Mouse (Mus musculus) liver, embryonic 15.5 days (tissue): Measurements from ENCODE around the gene Brat1. TPM values are rescaled to one million over a fixed set of nuclear protein-coding genes. Genes with fewer than 3 reads are reported as not detected.
"Not testable (repeated sequence)": the region's sequence is repeated elsewhere in the genome, so short reads cannot be mapped to it uniquely, and the experiment has no call there.

Source experiments
- ATAC-seq: fragments of 200-750 bp; cut with Nextera tagmentation; 2 replicates; pipeline ENCODE4 v1.8.0; 2017; ENCODE audit warnings: moderate number of reproducible peaks, mild to moderate bottlenecking, moderate library complexity; ENCODE audit not compliant: insufficient read depth
- H3K27ac ChIP-seq: fragments of 300-500 bp; sonication (generic); replicated peaks from 2 replicates; pipeline ENCODE4 v1.5.1; 2015; ENCODE audit warnings: mild to moderate bottlenecking, inconsistent platforms
- H3K27me3 ChIP-seq: fragments of 300-500 bp; sonication (generic); 2 replicates; pipeline ENCODE4 v1.6.1; 2015; ENCODE audit warnings: mild to moderate bottlenecking, inconsistent platforms
- H3K36me3 ChIP-seq: fragments of 300-500 bp; sonication (generic); replicated peaks from 2 replicates; pipeline ENCODE4 v1.6.1; 2015; ENCODE audit warnings: moderate library complexity, mild to moderate bottlenecking, inconsistent platforms
- H3K4me1 ChIP-seq: fragments of 300-500 bp; sonication (generic); replicated peaks from 2 replicates; pipeline ENCODE4 v1.6.1; 2015; ENCODE audit warnings: inconsistent platforms
- H3K4me2 ChIP-seq: fragments of 300-500 bp; sonication (generic); 2 replicates; pipeline ENCODE4 v1.6.1; 2015; ENCODE audit warnings: moderate library complexity, mild to moderate bottlenecking, inconsistent platforms
- H3K4me3 ChIP-seq: fragments of 300-500 bp; sonication (generic); replicated peaks from 2 replicates; pipeline ENCODE4 v1.5.1; 2015; ENCODE audit warnings: mild to moderate bottlenecking, inconsistent platforms
- H3K9ac ChIP-seq: fragments of 300-500 bp; sonication (generic); 2 replicates; pipeline ENCODE4 v1.6.1; 2015; ENCODE audit warnings: moderate library complexity, mild to moderate bottlenecking, inconsistent platforms
- H3K9me3 ChIP-seq: fragments of 300-500 bp; sonication (generic); replicated peaks from 2 replicates; pipeline ENCODE4 v1.6.1; 2016; ENCODE audit warnings: inconsistent platforms
- WGBS: fragments of 180-500 bp; shearing (Covaris S2); methylation state at CpG from one replicate; pipeline ENCODE4 v1.1.7; 2015; ENCODE audit warnings: mixed read lengths; ENCODE audit not compliant: insufficient replicate concordance; 5-methylcytosine and 5-hydroxymethylcytosine counted together
- polyA plus RNA-seq: library from polyadenylated mRNA; unstranded; fragments of >200 nt; fragmentation: Nextera tagmentation; extraction: Ambion mirVana; gene quantifications from 2 replicates; pipeline ENCODE4 v1.2.1, GENCODE M21; 2015

Brat1 gene
- 7.2 and 7.5 TPM in 2 replicates for polyA plus RNA-seq

DNA sequence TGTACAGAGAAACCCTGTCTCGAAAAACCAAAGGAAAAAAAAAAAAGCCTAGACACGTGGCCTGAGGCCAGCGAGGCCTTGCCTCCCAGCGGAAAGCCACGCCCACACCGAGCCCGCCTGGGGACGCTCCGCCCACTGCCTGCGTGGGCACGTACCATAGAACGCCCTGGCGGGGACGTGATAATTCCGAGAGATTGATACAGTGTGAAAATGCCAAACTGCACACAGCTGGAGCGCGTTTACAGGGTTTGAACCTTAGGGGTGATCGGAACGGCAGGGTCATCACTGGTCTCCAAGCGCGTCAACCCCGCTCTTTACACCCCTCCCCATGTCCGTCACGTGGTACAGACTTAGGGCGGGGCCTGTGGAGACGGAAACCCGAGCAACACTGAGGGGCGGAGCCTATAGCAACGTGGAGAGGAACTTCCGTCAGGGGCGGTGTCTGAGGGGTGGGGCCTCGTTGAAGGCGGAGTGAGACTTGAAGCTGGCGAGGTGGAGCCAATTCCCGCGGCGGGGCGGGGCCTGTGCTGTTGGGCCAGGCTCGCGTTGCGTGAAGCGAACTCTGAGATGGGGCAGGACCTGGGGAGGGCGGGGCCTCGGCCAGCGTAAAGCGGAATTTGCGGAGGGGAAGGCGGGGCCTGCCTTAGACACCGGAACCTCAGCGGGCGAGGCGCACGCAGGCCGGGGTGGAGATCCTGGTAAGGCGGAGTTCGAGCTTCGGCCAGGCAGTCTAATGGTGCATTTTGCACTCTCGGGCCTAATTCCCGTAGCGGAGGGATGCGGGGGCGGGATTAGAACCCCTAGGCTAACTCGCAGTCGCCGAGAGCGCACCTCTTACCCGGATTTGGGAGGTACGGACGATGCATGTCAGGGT, at the start of gene Brat1:
TSS of gene Brat1 (plus strand) at position 634 of the 874 bp plus-strand sequence.
- Histone ChIP-seq H3K36me3 (no peaks in the 10 kb centered on the region; the same call in 1 of the 2 replicates), H3K27me3 (no peaks in the 10 kb centered on the region), H3K4me1 (peaks cover 64% of the 10 kb centered on the region), H3K9me3 (no peaks in the 10 kb centered on the region), H3K9ac (peak within 1 kb of the TSS; percentile 64), H3K4me2 (peak within 1 kb of the TSS; percentile 92), H3K27ac (peak within 1 kb of the TSS; percentile 86), H3K4me3 (peak within 1 kb of the TSS; percentile 65)
- WGBS, result under 1% methylated on average over 69 of the region's 69 CpGs
- peak; percentile 90 for ATAC-seq

DNA sequence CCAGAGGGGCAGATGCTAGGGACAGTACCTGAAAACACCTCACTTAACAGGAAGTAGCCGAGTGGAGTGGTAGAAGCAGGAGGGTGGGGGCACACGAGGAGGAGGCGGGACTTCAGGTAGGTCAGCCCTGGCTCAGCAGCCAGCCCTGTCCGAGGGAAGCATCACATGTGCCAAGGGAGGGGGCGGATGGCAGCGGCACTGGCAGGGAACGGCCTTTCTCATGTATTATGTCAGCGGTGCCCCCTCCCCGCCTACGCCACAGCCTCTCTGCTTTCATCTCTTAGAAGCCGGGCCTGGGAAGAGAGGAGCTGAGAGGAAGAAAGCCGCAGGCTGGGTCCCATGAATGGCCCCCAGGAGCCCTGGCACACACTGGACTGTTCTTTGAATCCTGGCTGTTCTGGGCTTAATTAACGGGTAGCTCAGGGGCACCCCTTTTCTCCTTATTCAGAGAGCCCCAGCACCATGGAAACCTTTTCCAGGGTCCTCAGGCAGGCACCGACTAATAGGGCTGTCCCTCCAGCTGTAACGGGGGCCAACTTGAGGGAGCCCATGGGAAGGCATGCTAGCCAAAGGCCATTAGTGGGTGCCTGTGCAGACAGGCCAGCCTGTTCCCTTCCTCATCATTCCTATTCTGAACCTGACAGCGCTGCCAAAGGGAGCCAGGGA, 45.1 kb upstream of the Brat1 start:
- H3K9ac ChIP-seq, result no peak overlapping the region
- H3K9me3 ChIP-seq, result no peaks in the 10 kb centered on the region
- no peaks in the 10 kb centered on the region for H3K36me3 ChIP-seq
- H3K27me3 ChIP-seq, result 0 out of 2 replicates have a peak, but pooled peaks cover 5% of the 10 kb centered on the region
- H3K27ac ChIP-seq, result no peak overlapping the region
- no peak for ATAC-seq
- peaks cover 15% of the 10 kb centered on the region; the same call in 1 of the 2 replicates for H3K4me1 ChIP-seq
- H3K4me2 ChIP-seq, result no peak overlapping the region
- H3K4me3 ChIP-seq, result no peak overlapping the region
- WGBS, result 49% methylated on average over 16 of the region's 16 CpGs

DNA sequence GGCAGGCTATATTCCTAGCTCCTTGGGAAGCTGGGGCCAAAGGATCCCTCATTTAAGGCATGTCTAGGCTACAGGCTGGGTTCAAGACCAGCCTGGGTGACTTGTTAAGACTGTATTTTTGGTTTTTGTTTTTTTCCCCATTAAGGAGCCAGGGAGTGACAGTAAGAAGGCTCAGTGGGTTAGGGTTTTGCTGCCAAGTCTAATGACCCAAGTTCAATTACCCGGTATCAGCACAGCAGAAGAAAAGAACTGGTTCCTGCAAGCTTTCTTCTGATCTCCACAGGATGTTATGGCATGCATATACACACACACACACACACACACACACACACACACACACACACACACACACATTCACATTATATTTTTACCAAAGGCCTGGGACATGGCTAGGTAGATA, 44.4 kb upstream of the Brat1 start:
- no peak for ATAC-seq
- Histone ChIP-seq H3K4me2 (no peak overlapping the region), H3K4me3 (no peak overlapping the region), H3K27me3 (0 out of 2 replicates have a peak, but pooled peaks cover 5% of the 10 kb centered on the region), H3K9me3 (no peaks in the 10 kb centered on the region), H3K27ac (no peak overlapping the region), H3K36me3 (no peaks in the 10 kb centered on the region), H3K9ac (no peak overlapping the region), H3K4me1 (peaks cover 15% of the 10 kb centered on the region; the same call in 1 of the 2 replicates)
- WGBS, result 75% methylated on average over 1 of the region's 1 CpGs

DNA sequence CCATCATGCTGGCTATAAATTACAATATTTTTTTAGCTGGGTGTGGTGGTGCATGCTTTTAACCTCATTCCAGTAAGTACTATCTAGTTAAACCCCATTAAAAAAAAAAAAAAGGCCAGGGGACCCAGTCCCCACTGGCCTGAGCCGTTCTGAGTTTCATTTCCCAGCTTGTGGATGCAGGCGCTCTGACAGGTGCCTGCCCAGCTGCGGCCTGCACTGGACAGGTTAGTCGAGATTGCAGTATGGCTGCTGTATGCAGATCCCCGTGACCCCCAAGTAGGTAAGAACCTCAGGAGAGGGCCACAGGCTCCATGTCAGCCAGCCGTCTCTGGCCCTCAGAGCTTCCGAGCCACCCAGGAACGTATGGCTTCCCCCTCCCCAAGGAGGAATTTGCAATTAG, 43.4 kb upstream of the Brat1 start:
- Histone ChIP-seq H3K27me3 (0 out of 2 replicates have a peak, but pooled peaks cover 5% of the 10 kb centered on the region), H3K4me2 (no peak overlapping the region), H3K9me3 (no peaks in the 10 kb centered on the region), H3K36me3 (no peaks in the 10 kb centered on the region), H3K27ac (no peak overlapping the region), H3K4me3 (no peak overlapping the region), H3K9ac (no peak overlapping the region), H3K4me1 (peaks cover 15% of the 10 kb centered on the region; the same call in 1 of the 2 replicates)
- ATAC-seq, result no peak
- WGBS, result 69% methylated on average over 8 of the region's 8 CpGs

DNA sequence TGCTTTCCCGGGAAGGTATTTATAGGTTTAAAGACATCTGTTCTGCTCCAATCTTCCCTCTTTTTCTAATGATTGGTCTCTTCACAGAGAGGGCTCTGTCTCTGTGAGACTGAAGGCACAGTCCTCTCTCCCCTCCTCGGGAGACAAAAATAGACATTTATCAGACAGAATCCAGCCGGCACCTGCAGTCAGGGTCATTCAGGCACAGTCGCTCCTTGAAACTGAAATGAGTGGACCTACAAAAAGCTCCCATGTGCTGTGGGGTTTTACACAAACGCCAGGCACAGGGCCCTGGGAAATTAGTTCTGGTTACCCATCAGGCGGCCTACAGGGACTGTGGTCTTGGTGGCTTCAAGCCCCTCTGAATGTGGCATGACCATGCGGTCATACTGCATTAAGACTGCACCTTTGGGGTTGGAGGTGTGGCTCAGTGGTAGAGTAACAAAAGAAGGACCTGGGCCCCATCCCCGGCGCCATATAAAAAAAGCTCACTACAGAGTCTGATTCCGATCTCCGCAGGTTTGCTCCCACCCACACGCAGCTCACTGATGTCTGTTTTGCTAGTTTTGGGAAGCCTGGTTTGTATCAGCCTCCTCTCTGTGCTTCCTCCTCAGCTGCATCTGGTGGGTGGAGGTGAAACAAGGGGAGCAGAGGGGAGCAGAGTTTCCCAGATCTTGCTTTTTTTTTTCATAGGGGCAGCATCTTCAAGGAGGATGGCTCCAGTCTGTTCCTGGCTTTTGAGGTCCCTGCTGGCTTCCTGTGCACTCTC, 42.8 kb upstream of the Brat1 start:
- H3K27me3 ChIP-seq, result 0 out of 2 replicates have a peak, but pooled peaks cover 5% of the 10 kb centered on the region
- peaks cover 15% of the 10 kb centered on the region; the same call in 1 of the 2 replicates for H3K4me1 ChIP-seq
- H3K36me3 ChIP-seq, result no peaks in the 10 kb centered on the region
- no peaks in the 10 kb centered on the region for H3K9me3 ChIP-seq
- no peak overlapping the region for H3K4me3 ChIP-seq
- no peak for ATAC-seq
- WGBS, result 52% methylated on average over 12 of the region's 12 CpGs
- no peak overlapping the region for H3K27ac ChIP-seq
- no peak overlapping the region for H3K4me2 ChIP-seq
- no peak overlapping the region for H3K9ac ChIP-seq

DNA sequence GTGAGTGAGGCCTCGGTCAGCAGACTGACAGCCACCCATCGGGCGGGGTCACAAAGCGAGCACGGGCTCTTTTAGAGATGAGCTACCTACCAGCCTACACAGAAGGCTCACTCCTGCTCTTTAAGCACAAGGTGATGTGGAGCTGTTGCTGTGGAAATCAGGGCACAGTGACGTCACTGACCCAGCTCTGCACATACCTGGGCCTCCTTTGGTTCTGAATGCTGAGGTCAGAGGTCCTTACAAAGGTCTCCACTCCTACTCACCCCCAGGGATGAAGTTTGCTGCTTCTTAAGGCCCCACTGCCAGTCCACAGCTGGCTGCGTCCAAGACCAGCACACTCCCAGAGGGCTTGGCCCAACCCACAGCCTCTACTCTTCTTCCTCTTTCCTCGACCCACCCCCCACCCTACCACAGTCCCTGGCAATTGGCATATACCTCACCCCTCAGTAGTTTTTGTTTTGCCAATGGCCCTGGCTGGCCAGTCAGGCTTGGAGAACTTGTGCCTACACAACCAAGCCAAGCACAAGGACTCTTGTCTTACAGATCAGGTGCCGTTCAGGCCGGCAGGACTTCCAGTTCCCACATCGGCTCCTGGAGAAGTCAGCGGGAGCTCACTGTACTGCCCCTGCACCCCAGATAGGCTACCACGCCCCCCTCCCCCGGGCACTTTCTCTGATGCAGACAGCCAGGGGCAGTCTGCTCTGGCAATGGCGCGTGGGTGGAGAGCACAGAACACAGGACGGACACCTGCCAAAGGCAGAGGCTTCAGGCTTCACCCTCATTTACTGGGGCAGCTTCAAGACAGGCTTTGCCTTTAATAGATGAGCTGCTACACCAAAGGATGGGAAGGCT, 41.8 kb upstream of the Brat1 start:
- Histone ChIP-seq H3K27ac (no peak overlapping the region), H3K9me3 (no peaks in the 10 kb centered on the region), H3K4me3 (no peak overlapping the region), H3K4me1 (peaks cover 15% of the 10 kb centered on the region; the same call in 1 of the 2 replicates), H3K9ac (no peak overlapping the region), H3K4me2 (no peak overlapping the region), H3K36me3 (no peaks in the 10 kb centered on the region), H3K27me3 (0 out of 2 replicates have a peak, but pooled peaks cover 5% of the 10 kb centered on the region)
- 44% methylated on average over 17 of the region's 17 CpGs for WGBS
- peak; percentile 41; the same call in 1 of the 2 replicates for ATAC-seq

DNA sequence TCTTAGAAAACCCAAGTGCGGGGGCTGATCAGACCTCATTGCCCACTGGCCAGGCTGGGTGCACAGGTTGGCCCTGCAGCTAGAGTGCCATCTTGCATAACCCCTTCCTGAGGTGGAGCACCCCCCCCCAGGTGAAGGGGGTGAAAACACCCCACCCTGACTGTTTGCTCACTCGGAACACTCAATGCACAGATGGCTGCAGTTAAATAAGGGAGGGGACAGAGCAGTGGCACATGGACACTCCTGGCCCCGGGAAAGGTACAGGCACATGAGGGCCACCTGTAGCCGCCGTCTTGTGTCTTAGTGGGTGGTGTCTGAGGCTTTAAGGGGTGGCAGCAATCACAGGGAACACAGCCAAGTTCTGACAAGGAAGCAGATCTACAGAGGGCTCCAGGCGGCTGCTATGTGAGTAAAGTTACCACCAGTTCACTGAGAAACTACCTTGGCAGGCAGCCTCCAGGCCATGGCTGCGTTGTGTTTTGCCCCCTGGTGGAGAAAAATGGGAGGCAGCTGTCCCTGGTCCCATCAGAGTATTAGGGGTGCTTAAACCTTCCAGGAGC, 41.1 kb upstream of the Brat1 start:
- Histone ChIP-seq H3K27ac (no peak overlapping the region), H3K4me1 (peaks cover 15% of the 10 kb centered on the region; the same call in 1 of the 2 replicates), H3K4me2 (no peak overlapping the region), H3K9me3 (no peaks in the 10 kb centered on the region), H3K9ac (no peak overlapping the region), H3K36me3 (peaks cover 2% of the 10 kb centered on the region), H3K4me3 (no peak overlapping the region), H3K27me3 (0 out of 2 replicates have a peak, but pooled peaks cover 5% of the 10 kb centered on the region)
- 44% methylated on average over 7 of the region's 7 CpGs for WGBS
- ATAC-seq, result no peak

DNA sequence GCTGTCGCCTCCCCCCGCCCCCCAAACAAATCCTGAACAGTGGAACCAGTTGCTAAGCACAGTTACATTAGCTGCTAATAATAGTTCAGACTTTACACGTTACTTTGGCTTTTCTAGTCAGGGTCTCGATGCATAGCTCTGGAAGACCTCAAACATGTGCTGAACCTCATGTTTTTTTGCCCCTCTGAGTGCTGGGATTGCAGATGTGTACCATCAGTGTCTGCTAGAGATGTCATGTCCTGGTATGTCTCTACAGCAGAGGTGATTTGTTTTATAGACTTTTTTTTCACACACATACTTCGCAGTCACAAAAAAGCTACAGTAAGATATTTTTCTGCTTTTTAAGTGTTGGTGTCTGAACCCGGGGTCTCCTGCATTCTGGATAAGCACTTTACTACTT, 32.7 kb upstream of the Brat1 start:
- H3K4me2 ChIP-seq, result no peak overlapping the region
- 70% methylated on average over 6 of the region's 6 CpGs for WGBS
- no peaks in the 10 kb centered on the region for H3K9me3 ChIP-seq
- no peaks in the 10 kb centered on the region for H3K27me3 ChIP-seq
- no peaks in the 10 kb centered on the region for H3K4me1 ChIP-seq
- H3K36me3 ChIP-seq, result peaks cover 9% of the 10 kb centered on the region
- no peak overlapping the region for H3K4me3 ChIP-seq
- ATAC-seq, result no peak
- H3K9ac ChIP-seq, result no peak overlapping the region
- H3K27ac ChIP-seq, result no peak overlapping the region

DNA sequence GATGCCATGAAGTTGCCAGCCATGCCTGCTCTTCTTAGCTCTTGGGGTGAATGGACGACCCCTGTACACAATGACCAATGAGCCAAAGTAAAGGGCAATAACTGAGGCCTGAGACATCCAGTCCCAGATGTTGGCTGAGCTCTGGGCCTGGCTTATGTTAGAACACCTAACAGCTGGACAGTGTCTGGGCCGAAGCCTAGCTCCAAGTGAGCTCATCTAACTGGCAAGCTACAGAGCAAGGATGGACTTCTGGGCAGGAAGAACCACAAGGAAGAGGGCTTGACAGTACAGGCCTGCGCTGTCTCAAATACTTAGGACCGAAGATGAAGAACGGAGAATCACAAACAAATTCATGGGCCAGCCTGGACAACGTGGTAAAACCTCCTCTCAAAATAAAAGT, 32.2 kb upstream of the Brat1 start:
- not testable (repeated sequence) for H3K27me3 ChIP-seq, H3K4me1 ChIP-seq, H3K4me2 ChIP-seq, H3K4me3 ChIP-seq, H3K9ac ChIP-seq, H3K36me3 ChIP-seq, H3K27ac ChIP-seq, H3K9me3 ChIP-seq, ATAC-seq
- WGBS, result 75% methylated on average over 6 of the region's 6 CpGs

DNA sequence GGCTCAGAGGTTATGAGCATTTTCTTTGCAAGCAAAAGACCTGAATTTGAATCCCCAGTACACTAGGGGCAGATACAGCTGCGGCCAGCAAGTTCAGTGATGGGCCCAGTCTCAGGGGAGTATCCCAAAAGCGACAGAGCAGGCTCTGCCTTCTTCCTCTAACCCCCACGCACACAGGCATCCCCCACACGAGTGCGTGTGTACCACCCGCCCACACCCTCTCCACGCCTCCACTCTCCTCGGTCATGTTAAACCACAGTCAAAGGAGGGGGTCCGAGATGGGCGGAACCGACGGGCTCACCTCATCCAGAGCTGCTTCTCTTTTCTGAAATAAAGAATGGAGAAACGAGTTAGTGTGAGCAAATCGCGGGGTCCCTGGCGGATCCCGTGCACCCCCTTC, 30.8 kb upstream of the Brat1 start:
- Histone ChIP-seq H3K27ac (no peak overlapping the region), H3K4me1 (no peaks in the 10 kb centered on the region), H3K4me2 (no peak overlapping the region), H3K36me3 (peaks cover 3% of the 10 kb centered on the region), H3K4me3 (no peak overlapping the region), H3K9me3 (no peaks in the 10 kb centered on the region), H3K9ac (no peak overlapping the region), H3K27me3 (no peaks in the 10 kb centered on the region)
- no peak for ATAC-seq
- 65% methylated on average over 17 of the region's 17 CpGs for WGBS
